Mouse (Mus musculus): ENCODE measurements around the gene Arhgap15. TPM values are rescaled to one million over a fixed set of nuclear protein-coding genes. Genes with fewer than 3 reads are reported as not detected.

Arhgap15 gene
- total and polyA plus RNA-seq, 3 experiments = 16.6 to 40.3 (median 19.8) TPM

DNA sequence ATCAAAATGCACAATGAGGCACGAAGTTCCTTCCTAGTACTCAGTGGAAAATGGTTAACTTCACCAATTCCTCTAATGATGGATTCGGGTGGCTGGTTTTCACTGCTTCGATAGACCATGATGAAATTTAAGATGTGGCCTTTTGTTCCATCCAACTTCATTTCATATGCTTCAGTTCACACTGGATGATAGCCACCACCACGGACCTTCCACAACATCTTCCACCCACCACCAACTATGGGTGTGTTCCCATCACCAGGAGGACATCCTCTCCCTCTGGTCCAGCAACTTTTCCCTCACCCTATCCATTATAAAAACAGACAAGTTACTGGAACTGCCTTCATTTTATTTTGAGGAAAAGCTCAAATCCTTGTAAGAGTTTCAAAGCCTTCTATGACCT is 506.7 kb downstream of the Arhgap15 start:
- no peaks in the 10 kb centered on the region for H3K79me2 ChIP-seq (replicated peaks; ENCODE audit: control insufficient read depth, extremely low read depth, insufficient read depth, poor library complexity, severe bottlenecking)
- TF ChIP-seq TCF12 (IDR thresholded peaks at IDR 0.05; ENCODE audit: low read depth, low read length) (no peak), MAZ (IDR thresholded peaks at IDR 0.05; ENCODE audit: low read depth, low read length) (no peak), MEF2A (IDR thresholded peaks at IDR 0.05; ENCODE audit: borderline replicate concordance, low read depth, low read length) (no peak), MXI1 (IDR thresholded peaks at IDR 0.05; ENCODE audit: low read depth, low read length) (no peak), UBTF (IDR thresholded peaks at IDR 0.05; ENCODE audit: low read depth, low read length) (no peak), CTCF (conservative IDR thresholded peaks at IDR 0.05 in 1 of 2, IDR thresholded peaks at IDR 0.05 in 1 of 2; ENCODE audit: low read depth in 2 of 2, low read length in 2 of 2) (no peak), RCOR1 (conservative IDR thresholded peaks at IDR 0.05; ENCODE audit: low read depth, low read length) (no peak), ZC3H11A (IDR thresholded peaks at IDR 0.05; ENCODE audit: low read depth, low read length) (no peak), HCFC1 (IDR thresholded peaks at IDR 0.05; ENCODE audit: low read depth, low read length) (no peak), RAD21 (IDR thresholded peaks at IDR 0.05; ENCODE audit: low read depth, low read length) (no peak), CHD2 (IDR thresholded peaks at IDR 0.05; ENCODE audit: low read length) (no peak), POLR2A (IDR thresholded peaks at IDR 0.05; ENCODE audit: low read depth, low read length) (no peak), USF1 (IDR thresholded peaks at IDR 0.05; ENCODE audit: low read depth, low read length) (no peak), POLR2AphosphoS2 (IDR thresholded peaks at IDR 0.05; ENCODE audit: low read depth, low read length) (no peak)
- no peak overlapping the region for H3K9ac ChIP-seq (ENCODE audit: insufficient read depth, low read depth)
- in situ Hi-C loops (cut with MboI; ENCODE audit: low pct_ligation_motif_present, low pct_unique_long_range_greater_than_20kb, low sequenced_read_pairs) = no loop called here
- H3K4me1 ChIP-seq (ENCODE audit: control insufficient read depth in 1 of 2, insufficient read depth in 2 of 2) = peaks cover 2 to 7% of the 10 kb centered on the region in 2 experiments; a peak in 2 of 4 replicates
- DNase-seq (ENCODE audit: extremely low read depth) = peak; percentile 5
- H3K4me2 ChIP-seq (ENCODE audit: insufficient read depth, low read depth, poor library complexity, severe bottlenecking) = no peak overlapping the region
- H3K36me3 ChIP-seq (replicated peaks in 1 of 2; ENCODE audit: control insufficient read depth in 1 of 2, insufficient read depth in 1 of 2, low read length in 1 of 2) = no peaks in the 10 kb centered on the region
- dilution Hi-C loops (cut with MboI; ENCODE audit: extremely low pct_ligation_motif_present, extremely low pct_unique_long_range_greater_than_20kb, low sequenced_read_pairs) = no loop called here
- H3K9me3 ChIP-seq (replicated peaks; ENCODE audit: low read length) = no peaks in the 10 kb centered on the region
- no peak overlapping the region for H3K27ac ChIP-seq (ENCODE audit: insufficient read depth, low read depth)
- no peaks in the 10 kb centered on the region for H3K27me3 ChIP-seq (replicated peaks)
- H3K4me3 ChIP-seq (replicated peaks in 1 of 3; ENCODE audit: low read depth in 2 of 3, low read length in 2 of 3, poor library complexity in 1 of 3) = no peak overlapping the region

DNA sequence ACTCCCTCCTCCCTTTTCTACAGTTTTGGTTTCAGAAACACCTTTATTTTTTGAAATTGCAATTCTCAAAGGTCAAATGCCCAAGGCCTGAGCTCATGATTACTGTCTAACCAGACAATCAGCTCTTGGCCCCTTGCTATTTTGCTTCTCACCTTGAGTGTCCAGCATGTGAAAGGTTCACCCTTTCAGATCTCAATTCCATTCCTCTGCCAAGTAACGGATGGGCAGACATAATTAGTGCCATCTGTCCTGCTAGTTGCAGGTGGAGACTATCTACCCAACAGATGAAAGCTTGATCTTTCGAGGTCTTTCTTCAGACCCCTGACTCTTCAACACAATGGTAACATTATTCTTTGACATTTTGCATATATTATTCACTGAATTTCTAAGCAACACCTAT is 509.3 kb downstream of the Arhgap15 start:
- in situ Hi-C loops (cut with MboI; ENCODE audit: low pct_ligation_motif_present, low pct_unique_long_range_greater_than_20kb, low sequenced_read_pairs) = no loop called here
- Histone ChIP-seq H3K36me3 (replicated peaks in 1 of 2; ENCODE audit: control insufficient read depth in 1 of 2, insufficient read depth in 1 of 2, low read length in 1 of 2) (no peaks in the 10 kb centered on the region), H3K4me1 (ENCODE audit: control insufficient read depth in 1 of 2, insufficient read depth in 2 of 2) (peaks cover 2 to 7% of the 10 kb centered on the region in 2 experiments; a peak in 2 of 4 replicates), H3K79me2 (replicated peaks; ENCODE audit: control insufficient read depth, extremely low read depth, insufficient read depth, poor library complexity, severe bottlenecking) (no peaks in the 10 kb centered on the region), H3K27me3 (replicated peaks) (no peaks in the 10 kb centered on the region), H3K27ac (ENCODE audit: insufficient read depth, low read depth) (no peak overlapping the region), H3K4me3 (replicated peaks in 1 of 3; ENCODE audit: low read depth in 2 of 3, low read length in 2 of 3, poor library complexity in 1 of 3) (no peak overlapping the region), H3K9me3 (replicated peaks; ENCODE audit: low read length) (no peaks in the 10 kb centered on the region), H3K9ac (ENCODE audit: insufficient read depth, low read depth) (no peak overlapping the region), H3K4me2 (ENCODE audit: insufficient read depth, low read depth, poor library complexity, severe bottlenecking) (no peak overlapping the region)
- TF ChIP-seq BHLHE40 (IDR thresholded peaks at IDR 0.05; ENCODE audit: low read depth, low read length) (no peak), USF1 (IDR thresholded peaks at IDR 0.05; ENCODE audit: low read depth, low read length) (no peak), UBTF (IDR thresholded peaks at IDR 0.05; ENCODE audit: low read depth, low read length) (no peak), MYC (IDR thresholded peaks at IDR 0.05; ENCODE audit: low read depth, low read length) (no peak), NRF1 (IDR thresholded peaks at IDR 0.05; ENCODE audit: low read depth, low read length) (no peak), RAD21 (IDR thresholded peaks at IDR 0.05; ENCODE audit: low read depth, low read length) (no peak), ZC3H11A (IDR thresholded peaks at IDR 0.05; ENCODE audit: low read depth, low read length) (no peak), POLR2A (IDR thresholded peaks at IDR 0.05; ENCODE audit: low read depth, low read length) (no peak), MEF2A (IDR thresholded peaks at IDR 0.05; ENCODE audit: borderline replicate concordance, low read depth, low read length) (no peak), CHD1 (IDR thresholded peaks at IDR 0.05; ENCODE audit: low read depth, low read length) (no peak), ETS1 (conservative IDR thresholded peaks at IDR 0.05; ENCODE audit: low read depth, low read length) (no peak), TBP (conservative IDR thresholded peaks at IDR 0.05; ENCODE audit: low read depth, low read length) (no peak), EP300 (IDR thresholded peaks at IDR 0.05; ENCODE audit: low read length) (no peak), GABPA (IDR thresholded peaks at IDR 0.05; ENCODE audit: insufficient replicate concordance, low read depth, low read length) (no peak), MAX (IDR thresholded peaks at IDR 0.05; ENCODE audit: low read length) (no peak), E2F4 (IDR thresholded peaks at IDR 0.05; ENCODE audit: insufficient replicate concordance, low read depth, low read length) (no peak), POLR2AphosphoS2 (IDR thresholded peaks at IDR 0.05; ENCODE audit: low read depth, low read length) (no peak), RCOR1 (conservative IDR thresholded peaks at IDR 0.05; ENCODE audit: low read depth, low read length) (no peak), USF2 (conservative IDR thresholded peaks at IDR 0.05; ENCODE audit: low read depth, low read length) (no peak)
- DNase-seq (ENCODE audit: extremely low read depth) = no peak
- dilution Hi-C loops (cut with MboI; ENCODE audit: extremely low pct_ligation_motif_present, extremely low pct_unique_long_range_greater_than_20kb, low sequenced_read_pairs) = no loop called here

Measured in CH12.LX (cell line).